Mouse (Mus musculus): Measurements from ENCODE around the gene H2-M10.1.
"Not testable (repeated sequence)": the region's sequence is repeated elsewhere in the genome, so short reads cannot be mapped to it uniquely, and the experiment has no call there.

Gene H2-M10.1

DNA sequence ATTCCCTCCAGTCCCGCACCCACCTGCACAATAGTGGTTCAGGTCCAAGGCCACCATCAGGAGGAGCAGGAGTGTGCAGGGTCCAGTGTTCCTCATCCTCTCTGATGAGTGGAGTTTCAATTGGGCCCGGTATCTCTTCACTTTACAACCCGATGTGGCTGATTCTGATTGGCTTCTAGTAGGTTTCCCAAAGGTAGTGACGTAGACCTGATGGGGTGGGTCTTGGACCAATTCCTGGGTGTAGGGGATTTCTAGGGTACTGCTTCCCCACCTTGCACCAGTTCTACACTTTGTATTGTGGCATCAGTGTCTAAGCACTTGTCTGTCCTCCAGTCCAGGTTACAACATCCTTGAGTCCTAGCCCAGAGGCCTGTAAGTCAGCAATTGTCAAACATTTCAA is at the start of gene H2-M10.1:
H2-M10.1 (minus strand) TSS at position 101 of the 400 bp plus-strand sequence.
- DNase-seq (ENCODE audit: low spot score): no peak

DNA sequence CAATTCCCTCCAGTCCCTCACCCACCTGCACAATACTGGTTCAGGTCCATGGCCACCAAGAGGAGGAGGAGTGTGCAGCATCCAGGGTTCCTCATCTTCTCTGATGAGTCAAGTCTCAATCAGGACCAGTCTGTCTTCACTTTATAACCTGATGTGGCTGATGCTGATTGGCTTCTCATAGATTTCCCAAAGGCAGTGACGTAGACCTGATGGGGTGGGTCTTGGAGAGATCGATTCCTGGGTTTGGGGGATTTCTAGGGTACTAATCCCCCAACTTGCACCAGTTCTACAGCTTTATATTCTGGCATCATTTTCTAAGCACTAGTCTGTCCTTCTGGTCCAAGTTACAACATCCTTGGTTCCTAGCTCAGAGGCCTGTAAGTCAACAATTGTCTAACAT is 42.4 kb upstream of the H2-M10.1 start, which contains the start of gene H2-M10.3:
H2-M10.3 (minus strand) TSS at position 101 of the 400 bp plus-strand sequence.
- not testable (repeated sequence) for DNase-seq (ENCODE audit: low spot score)

DNA sequence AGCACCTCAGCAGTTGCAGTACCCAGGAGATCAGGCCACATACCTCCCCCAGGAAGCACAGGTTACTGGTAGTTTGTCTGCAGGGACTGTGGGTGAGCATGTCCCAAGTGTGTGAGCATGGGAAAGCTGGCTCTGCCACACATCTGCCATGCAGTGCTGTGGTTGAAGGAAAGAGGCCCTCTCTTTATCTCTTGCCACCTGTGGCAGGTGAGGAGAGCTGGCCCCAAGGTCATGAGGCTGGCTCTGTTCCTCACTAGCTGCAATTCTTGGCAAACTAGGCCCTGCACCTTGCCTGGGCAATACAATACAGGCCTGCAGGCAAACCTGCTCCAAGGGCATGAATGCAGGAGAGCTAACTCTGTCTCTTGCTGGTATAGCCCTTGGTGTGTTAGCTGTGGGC is 36.4 kb upstream of the H2-M10.1 start:
- not testable (repeated sequence) for DNase-seq (ENCODE audit: low spot score)

DNA sequence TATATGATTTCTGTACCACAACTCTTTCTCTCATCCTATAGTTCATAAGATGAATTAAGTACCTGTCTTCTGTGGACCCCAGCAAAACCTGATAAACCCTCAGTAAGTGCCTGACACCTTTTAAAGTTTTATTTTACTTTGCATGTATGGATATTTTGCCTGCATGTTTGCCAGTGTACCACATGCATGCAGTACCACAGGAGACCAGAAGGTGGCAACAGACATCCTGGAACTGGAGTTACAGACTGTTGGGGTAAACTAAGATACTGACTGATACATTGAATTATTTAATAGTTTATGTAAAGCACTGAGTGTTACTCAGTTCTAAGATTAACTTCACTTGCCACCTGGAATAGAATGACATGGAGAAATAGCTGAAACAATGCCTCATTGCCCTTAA is 31.6 kb upstream of the H2-M10.1 start:
- DNase-seq (ENCODE audit: low spot score): peak; percentile 74

DNA sequence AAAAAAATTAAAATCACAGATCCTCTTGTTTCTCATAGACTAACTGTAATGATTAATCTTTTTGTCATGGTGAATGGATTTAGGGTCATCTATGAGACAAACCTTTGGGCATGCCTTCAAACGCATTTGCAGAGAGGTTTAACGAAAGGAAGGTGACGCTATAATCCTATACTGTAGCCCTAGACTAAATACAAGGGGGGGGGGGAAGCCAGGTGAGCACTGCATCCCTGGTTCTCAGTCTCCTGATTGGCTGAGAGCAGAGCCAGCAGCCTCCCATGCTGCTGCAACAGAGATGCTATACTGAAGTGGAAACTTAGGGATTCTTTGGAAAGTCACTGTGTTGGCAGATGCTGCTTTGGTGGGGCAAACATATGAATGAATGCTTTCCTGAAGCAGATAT is 29.8 kb upstream of the H2-M10.1 start:
- DNase-seq (ENCODE audit: low spot score): no peak

DNA sequence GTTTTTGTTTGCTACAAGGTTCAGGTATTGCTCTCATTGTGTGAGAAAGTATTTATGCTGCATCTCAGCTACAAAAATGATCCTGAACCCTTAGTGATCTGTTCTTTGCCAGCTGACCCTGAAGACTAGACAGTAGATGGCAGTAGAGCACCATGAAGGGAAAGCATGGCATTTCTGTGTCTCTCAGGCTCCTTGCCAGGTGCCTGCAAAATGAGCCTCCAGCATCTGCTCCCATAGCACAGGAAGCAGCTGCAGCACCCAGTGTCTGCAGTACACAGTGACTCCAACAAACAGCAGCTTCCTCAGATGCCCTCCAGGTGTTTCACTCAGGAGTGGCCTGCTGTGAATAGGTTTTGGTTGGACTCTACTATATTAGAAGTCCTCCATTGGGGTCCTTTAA is 29.4 kb upstream of the H2-M10.1 start:
- DNase-seq (ENCODE audit: low spot score): peak; percentile 71

DNA sequence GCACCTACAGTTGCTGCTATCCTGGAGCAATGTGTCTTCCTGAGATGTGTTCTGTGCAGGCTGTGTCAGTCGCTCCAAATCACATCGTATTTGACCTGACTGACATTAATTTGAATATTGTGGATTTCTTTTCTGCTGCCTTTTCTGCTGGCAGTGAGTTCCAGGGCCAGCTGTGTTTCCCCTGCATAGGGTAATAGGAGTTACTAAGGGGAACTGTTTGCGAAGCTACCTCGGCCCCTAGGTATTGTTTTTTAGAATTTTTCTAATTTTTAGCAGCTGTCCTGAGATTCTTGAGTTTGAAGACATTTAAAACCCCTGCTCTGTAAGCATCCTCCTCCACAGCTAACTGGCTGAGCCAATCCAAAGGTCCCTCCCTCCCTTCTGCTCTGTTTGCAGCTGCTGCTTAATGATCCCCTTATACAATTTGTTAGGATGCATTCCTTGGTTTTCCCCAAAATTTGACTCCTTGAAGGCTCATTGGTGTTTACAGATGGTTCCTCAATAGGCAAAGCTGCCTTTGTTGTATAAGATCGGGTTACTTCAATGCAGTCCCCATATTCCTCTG is 10.2 kb downstream of the H2-M10.1 start:
- DNase-seq (ENCODE audit: low spot score): no peak

DNA sequence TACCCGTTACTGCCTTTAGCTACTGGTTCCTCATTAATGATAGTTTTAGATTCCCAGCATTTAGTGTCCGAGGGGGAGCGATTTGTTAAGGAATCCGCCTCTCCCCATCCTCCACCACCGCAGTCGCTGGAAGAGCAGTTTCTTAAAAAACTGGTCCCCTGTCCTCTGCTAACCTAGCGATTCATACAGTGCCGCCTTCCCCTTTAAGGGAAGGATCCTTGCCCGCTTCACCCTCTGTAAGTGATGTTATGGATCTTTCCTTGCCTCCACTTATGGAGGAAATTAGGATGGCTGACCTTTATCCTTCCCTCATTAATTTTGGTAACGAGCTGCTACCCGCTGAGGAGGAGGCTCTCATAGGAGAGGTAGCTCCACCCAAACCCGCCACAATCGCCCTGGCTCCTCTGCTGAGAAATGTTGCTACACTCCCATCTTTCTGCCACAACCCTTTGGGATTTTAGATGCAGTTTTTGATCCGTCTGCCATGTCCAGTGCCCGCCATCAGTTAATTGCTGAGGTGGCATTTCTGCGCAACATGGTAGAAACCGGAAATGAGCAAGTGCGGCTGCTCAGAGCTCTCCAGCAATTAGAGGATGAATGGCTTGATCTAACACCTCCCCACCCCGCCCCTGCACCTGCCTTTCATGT is 10.8 kb downstream of the H2-M10.1 start:
- DNase-seq (ENCODE audit: low spot score): peak; percentile 72

DNA sequence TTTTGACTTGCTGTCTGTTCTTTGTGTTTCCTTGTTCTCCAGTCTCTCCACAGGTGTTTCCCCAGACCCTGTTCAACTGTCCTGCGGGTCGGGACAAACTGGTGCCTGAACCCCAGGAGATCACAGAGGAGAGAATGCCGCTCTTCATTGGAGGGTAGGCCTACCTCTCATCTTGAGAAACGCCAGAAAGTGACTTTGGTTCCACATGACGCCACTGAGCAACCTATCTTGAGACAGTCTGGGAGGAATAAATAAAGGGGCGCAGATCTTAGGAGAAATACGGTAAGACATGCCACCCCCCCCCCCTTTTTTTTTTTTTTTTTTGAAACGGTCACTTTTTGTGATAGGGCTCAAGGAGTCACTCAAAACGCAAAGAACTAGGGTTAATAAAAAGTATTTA is 11.4 kb downstream of the H2-M10.1 start:
- DNase-seq (ENCODE audit: low spot score): peak; percentile 69

DNA sequence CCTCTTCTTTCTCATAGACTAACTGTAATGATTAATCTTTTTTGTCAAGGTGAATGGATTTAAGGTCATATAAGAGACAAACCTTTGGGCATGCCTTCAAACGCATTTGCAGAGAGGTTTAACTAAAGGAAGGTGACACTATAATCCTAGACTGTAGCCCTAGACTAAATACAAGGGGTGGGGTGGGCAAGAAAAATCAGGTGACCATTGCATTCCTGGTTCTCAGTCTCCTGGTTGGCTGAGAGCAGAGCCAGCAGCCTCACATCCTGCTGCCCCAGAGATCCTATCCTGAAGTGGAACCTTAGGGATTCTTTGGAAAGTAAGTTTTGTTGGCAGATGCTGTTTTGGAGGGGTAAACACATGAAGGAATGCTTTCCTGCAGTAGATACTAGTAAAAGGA is 16.7 kb downstream of the H2-M10.1 start:
- no peak for DNase-seq (ENCODE audit: low spot score)

DNA sequence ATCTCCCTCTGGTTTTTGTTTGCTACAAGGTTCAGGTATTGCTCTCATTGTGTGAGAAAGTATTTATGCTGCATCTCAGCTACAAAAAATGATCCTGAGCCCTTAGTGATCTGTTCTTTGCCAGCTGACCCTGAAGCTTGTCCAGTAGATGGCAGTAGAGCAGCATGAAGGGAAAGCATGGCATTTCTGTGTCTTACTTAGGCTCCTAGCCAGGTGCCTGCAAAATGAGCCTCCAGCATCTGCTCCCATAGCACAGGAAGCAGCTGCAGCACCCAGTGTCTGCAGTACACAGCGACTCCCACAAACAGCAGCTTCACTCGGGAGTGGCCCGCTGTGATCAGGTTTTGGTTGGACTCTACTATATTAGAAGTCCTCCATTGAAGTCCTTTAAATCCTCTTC is 17.1 kb downstream of the H2-M10.1 start:
- DNase-seq (ENCODE audit: low spot score): peak; percentile 73

DNA sequence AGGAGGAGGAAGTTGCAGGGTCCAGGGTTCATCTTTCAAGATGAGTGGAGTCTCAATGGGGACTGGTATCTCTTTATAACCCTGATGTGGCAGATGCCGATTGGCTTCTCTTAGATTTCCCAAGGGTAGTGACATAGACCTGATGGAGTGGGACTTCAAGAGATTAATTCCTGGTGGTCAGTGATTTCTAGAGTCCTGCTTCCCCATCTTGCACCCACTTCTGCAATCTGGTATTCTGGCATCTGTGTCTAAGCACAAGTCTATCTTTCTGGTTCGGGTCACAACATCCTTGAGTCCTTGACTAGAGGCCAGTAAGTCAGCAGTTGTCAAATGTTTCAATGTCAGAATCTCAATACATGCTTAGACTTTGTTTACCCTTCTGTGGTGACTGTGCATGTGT is 39.6 kb downstream of the H2-M10.1 start, which contains the start of gene H2-M10.2:
H2-M10.2 (minus strand) TSS at position 101 of the 400 bp plus-strand sequence.
- no peak for DNase-seq (ENCODE audit: low spot score)

DNA sequence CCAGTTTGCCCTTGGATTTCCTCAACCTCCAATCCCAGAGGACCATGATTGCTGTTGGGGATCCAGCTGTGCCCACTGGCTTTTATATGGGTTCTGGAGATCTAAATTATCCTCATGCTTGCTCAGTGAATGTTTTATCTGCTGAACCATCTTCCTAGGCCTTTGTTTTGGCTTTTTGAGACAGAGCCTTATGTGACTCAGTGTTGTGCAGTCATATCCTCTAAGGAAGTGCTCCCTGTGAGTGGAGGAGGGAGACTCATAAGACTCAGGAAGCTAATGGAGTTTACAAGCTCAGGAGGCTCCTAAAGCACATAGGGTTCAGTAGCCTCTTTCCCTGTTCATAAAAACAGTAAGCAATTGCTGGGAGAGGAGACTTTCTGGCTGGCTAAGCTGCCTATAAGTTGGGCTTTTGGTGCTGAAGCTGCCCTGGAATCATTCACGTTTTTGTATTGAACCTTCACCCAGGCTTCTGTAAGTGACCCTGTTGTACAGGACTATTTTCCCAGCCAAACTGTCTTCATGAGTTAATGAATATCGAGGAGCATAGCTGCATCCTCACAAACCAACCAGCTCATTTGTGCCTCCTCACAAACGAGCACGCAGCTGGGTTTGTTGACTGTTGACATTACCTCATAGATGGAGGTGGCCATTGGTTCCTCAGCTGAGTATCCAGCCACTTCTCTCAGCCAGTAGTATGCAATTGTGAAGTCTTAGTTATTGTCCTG is 44.3 kb downstream of the H2-M10.1 start:
- no peak for DNase-seq (ENCODE audit: low spot score)

DNA sequence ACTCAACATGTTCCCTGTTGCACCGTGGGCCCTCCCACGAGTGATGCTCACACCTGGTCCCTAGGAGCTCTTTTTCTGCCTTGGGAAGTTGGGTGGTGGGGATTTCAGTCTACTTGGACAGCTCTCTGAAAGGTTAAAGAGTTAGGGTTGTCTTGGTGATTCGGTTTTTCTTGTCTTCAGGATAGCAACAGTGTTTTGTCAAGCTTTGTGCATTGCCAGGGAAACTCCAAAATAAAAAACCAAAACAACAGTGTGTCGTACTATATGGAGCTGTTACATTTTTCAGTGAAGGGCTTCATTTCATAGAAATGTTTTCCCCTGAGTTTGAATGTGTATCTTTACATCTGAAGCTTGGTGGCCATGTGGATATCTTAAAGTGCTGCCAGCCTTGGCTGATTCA is 51.2 kb downstream of the H2-M10.1 start:
- no peak for DNase-seq (ENCODE audit: low spot score)

DNA sequence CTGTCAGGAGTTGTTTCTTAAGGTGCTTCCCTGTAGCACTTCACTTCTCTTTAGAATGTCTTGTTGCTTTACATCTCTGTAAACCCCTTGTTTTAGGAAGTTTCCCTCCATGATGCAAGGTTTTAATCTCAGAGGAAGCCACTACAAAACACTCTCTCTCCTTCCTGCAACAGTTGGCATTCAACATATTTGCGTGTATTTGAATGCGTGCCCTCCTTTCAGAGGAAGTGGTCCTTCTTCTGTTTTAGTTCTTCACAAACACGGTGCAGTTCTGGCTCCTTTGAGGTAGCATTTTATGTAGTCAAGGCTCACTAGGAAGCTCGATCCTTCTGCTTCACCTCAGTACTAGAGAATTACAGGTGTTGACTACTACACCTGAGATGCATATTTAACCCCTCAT is 52.2 kb downstream of the H2-M10.1 start:
- no peak for DNase-seq (ENCODE audit: low spot score)
